Mouse (Mus musculus): ENCODE data around the gene Clic3. TPM values are rescaled to one million over a fixed set of nuclear protein-coding genes. Genes with fewer than 3 reads are reported as not detected.

The Clic3 gene
- total and polyA plus RNA-seq, 3 experiments, result 0.30 to 0.71 TPM; not detected in 1

GRCm38 (mm10) chr2:25502726-25503125 lies 46.1 kb downstream of the Clic3 start:
- Histone ChIP-seq H3K27me3 (replicated peaks) (no peaks in the 10 kb centered on the region), H3K36me3 (replicated peaks in 1 of 2; ENCODE audit: control insufficient read depth in 1 of 2, insufficient read depth in 1 of 2, low read length in 1 of 2) (peaks cover 32 to 51% of the 10 kb centered on the region in 2 experiments), H3K79me2 (replicated peaks; ENCODE audit: control insufficient read depth, extremely low read depth, insufficient read depth, poor library complexity, severe bottlenecking) (peaks cover 8% of the 10 kb centered on the region; the same call in 1 of the 2 replicates), H3K4me2 (ENCODE audit: insufficient read depth, low read depth, poor library complexity, severe bottlenecking) (no peak overlapping the region), H3K4me3 (replicated peaks in 1 of 3; ENCODE audit: low read depth in 2 of 3, low read length in 2 of 3, poor library complexity in 1 of 3) (no peak overlapping the region), H3K9me3 (replicated peaks; ENCODE audit: low read length) (no peaks in the 10 kb centered on the region), H3K4me1 (ENCODE audit: control insufficient read depth in 1 of 2, insufficient read depth in 2 of 2) (peaks cover 15 to 35% of the 10 kb centered on the region in 2 experiments), H3K27ac (ENCODE audit: insufficient read depth, low read depth) (no peak overlapping the region), H3K9ac (ENCODE audit: insufficient read depth, low read depth) (no peak overlapping the region)
- TF ChIP-seq UBTF (IDR thresholded peaks at IDR 0.05; ENCODE audit: low read depth, low read length) (no peak), HCFC1 (IDR thresholded peaks at IDR 0.05; ENCODE audit: low read depth, low read length) (no peak), MAX (IDR thresholded peaks at IDR 0.05; ENCODE audit: low read length) (no peak), POLR2A (IDR thresholded peaks at IDR 0.05; ENCODE audit: low read depth, low read length) (no peak), ZC3H11A (IDR thresholded peaks at IDR 0.05; ENCODE audit: low read depth, low read length) (no peak), IRF4 (IDR thresholded peaks at IDR 0.05; ENCODE audit: low read depth, low read length) (no peak), USF2 (conservative IDR thresholded peaks at IDR 0.05; ENCODE audit: low read depth, low read length) (no peak), CHD2 (IDR thresholded peaks at IDR 0.05; ENCODE audit: low read length) (no peak), CTCF (conservative IDR thresholded peaks at IDR 0.05 in 1 of 2, IDR thresholded peaks at IDR 0.05 in 1 of 2; ENCODE audit: low read depth in 2 of 2, low read length in 2 of 2) (no peak), BHLHE40 (IDR thresholded peaks at IDR 0.05; ENCODE audit: low read depth, low read length) (no peak), NELFE (IDR thresholded peaks at IDR 0.05; ENCODE audit: low read depth, low read length) (no peak), E2F4 (IDR thresholded peaks at IDR 0.05; ENCODE audit: insufficient replicate concordance, low read depth, low read length) (no peak), NRF1 (IDR thresholded peaks at IDR 0.05; ENCODE audit: low read depth, low read length) (no peak), USF1 (IDR thresholded peaks at IDR 0.05; ENCODE audit: low read depth, low read length) (no peak), RCOR1 (conservative IDR thresholded peaks at IDR 0.05; ENCODE audit: low read depth, low read length) (no peak), JUN (IDR thresholded peaks at IDR 0.05; ENCODE audit: insufficient read depth, low read depth, low read length) (no peak), ZNF384 (IDR thresholded peaks at IDR 0.05; ENCODE audit: low read depth, low read length) (no peak), ZMIZ1 (IDR thresholded peaks at IDR 0.05; ENCODE audit: low read depth, low read length) (no peak), PAX5 (IDR thresholded peaks at IDR 0.05; ENCODE audit: low read length) (no peak), MEF2A (IDR thresholded peaks at IDR 0.05; ENCODE audit: borderline replicate concordance, low read depth, low read length) (no peak)
- dilution Hi-C loops (cut with MboI; ENCODE audit: extremely low pct_ligation_motif_present, extremely low pct_unique_long_range_greater_than_20kb, low sequenced_read_pairs) (no loop called here), in situ Hi-C loops (cut with MboI; ENCODE audit: low pct_ligation_motif_present, low pct_unique_long_range_greater_than_20kb, low sequenced_read_pairs) (no loop called here)
- no peak for DNase-seq (ENCODE audit: extremely low read depth)

DNA sequence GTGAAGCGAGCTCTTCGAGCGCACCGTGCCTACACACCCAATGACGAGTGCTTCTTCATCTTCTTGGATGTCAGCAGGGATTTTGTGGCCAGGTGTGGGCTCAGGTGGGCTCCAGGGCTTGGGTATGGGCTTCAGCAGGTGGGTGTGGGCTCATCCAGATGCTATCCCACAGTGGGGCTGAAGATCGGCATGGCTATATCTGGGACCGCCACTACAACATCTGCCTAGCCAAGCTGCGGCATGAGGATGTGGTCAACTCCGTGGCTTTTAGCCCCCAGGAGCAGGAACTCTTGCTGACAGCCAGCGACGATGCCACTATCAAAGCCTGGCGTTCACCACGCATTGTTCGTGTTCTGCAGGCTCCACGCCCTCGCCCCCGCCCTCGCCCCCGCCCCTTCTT lies 47.9 kb downstream of the Clic3 start:
- H3K4me2 ChIP-seq (ENCODE audit: insufficient read depth, low read depth, poor library complexity, severe bottlenecking), result no peak overlapping the region
- H3K9me3 ChIP-seq (replicated peaks; ENCODE audit: low read length), result no peaks in the 10 kb centered on the region
- H3K4me3 ChIP-seq (replicated peaks in 1 of 3; ENCODE audit: low read depth in 2 of 3, low read length in 2 of 3, poor library complexity in 1 of 3), result no peak overlapping the region
- peaks cover 32 to 51% of the 10 kb centered on the region in 2 experiments for H3K36me3 ChIP-seq (replicated peaks in 1 of 2; ENCODE audit: control insufficient read depth in 1 of 2, insufficient read depth in 1 of 2, low read length in 1 of 2)
- no peak for DNase-seq (ENCODE audit: extremely low read depth)
- TF ChIP-seq TBP (conservative IDR thresholded peaks at IDR 0.05; ENCODE audit: low read depth, low read length) (no peak), MYC (IDR thresholded peaks at IDR 0.05; ENCODE audit: low read depth, low read length) (no peak), MAX (IDR thresholded peaks at IDR 0.05; ENCODE audit: low read length) (no peak), JUND (conservative IDR thresholded peaks at IDR 0.05; ENCODE audit: low read depth, low read length) (no peak), RCOR1 (conservative IDR thresholded peaks at IDR 0.05; ENCODE audit: low read depth, low read length) (no peak), ZMIZ1 (IDR thresholded peaks at IDR 0.05; ENCODE audit: low read depth, low read length) (no peak), KAT2A (IDR thresholded peaks at IDR 0.05; ENCODE audit: insufficient replicate concordance, low read length) (no peak), NRF1 (IDR thresholded peaks at IDR 0.05; ENCODE audit: low read depth, low read length) (no peak), SMC3 (IDR thresholded peaks at IDR 0.05; ENCODE audit: low read depth, low read length) (no peak), POLR2A (IDR thresholded peaks at IDR 0.05; ENCODE audit: low read depth, low read length) (no peak), EP300 (IDR thresholded peaks at IDR 0.05; ENCODE audit: low read length) (no peak), MAFK (IDR thresholded peaks at IDR 0.05; ENCODE audit: insufficient replicate concordance, low read length) (no peak), TCF12 (IDR thresholded peaks at IDR 0.05; ENCODE audit: low read depth, low read length) (no peak), RAD21 (IDR thresholded peaks at IDR 0.05; ENCODE audit: low read depth, low read length) (no peak), SIN3A (IDR thresholded peaks at IDR 0.05; ENCODE audit: low read length) (no peak), NELFE (IDR thresholded peaks at IDR 0.05; ENCODE audit: low read depth, low read length) (no peak)
- peaks cover 8% of the 10 kb centered on the region; the same call in 1 of the 2 replicates for H3K79me2 ChIP-seq (replicated peaks; ENCODE audit: control insufficient read depth, extremely low read depth, insufficient read depth, poor library complexity, severe bottlenecking)
- H3K9ac ChIP-seq (ENCODE audit: insufficient read depth, low read depth), result no peak overlapping the region
- no peaks in the 10 kb centered on the region for H3K27me3 ChIP-seq (replicated peaks)
- dilution Hi-C loops (cut with MboI; ENCODE audit: extremely low pct_ligation_motif_present, extremely low pct_unique_long_range_greater_than_20kb, low sequenced_read_pairs) (no loop called here), in situ Hi-C loops (cut with MboI; ENCODE audit: low pct_ligation_motif_present, low pct_unique_long_range_greater_than_20kb, low sequenced_read_pairs) (no loop called here)
- no peak overlapping the region for H3K27ac ChIP-seq (ENCODE audit: insufficient read depth, low read depth)
- H3K4me1 ChIP-seq (ENCODE audit: control insufficient read depth in 1 of 2, insufficient read depth in 2 of 2), result peaks cover 15 to 26% of the 10 kb centered on the region in 2 experiments

All from CH12.LX (cell line).